Mouse (Mus musculus) MEL (cell line): ENCODE measurements around the gene Vwa3b. TPM values are rescaled to one million over a fixed set of nuclear protein-coding genes. Genes with fewer than 3 reads are reported as not detected.

Experiments
- DNase-seq: peaks from one replicate; pipeline ENCODE4 v3.0.0; 2011; ENCODE audit warnings: low read depth, low spot score
- H3K27ac ChIP-seq: 2 replicates; pipeline ENCODE4 v1.5.1; 2012; ENCODE audit warnings: low read depth, mild to moderate bottlenecking, control low read depth, low read length, moderate library complexity; ENCODE audit not compliant: control insufficient read depth
- H3K27me3 ChIP-seq, 2 experiments: fragments of 150-350 bp in 1 of 2; sonication (generic) in 1 of 2; 2 replicates each; pipeline ENCODE4 v1.6.1; 2012; ENCODE audit warnings: low read length in 2 of 2, mild to moderate bottlenecking in 2 of 2, improper control_type of control experiment in 1 of 2, moderate library complexity in 1 of 2; ENCODE audit not compliant: insufficient read depth in 2 of 2, control insufficient read depth in 1 of 2
- H3K36me3 ChIP-seq, 2 experiments: 2 replicates each; pipeline ENCODE4 v1.6.1; 2012 to 2014; ENCODE audit warnings: low read length in 2 of 2, improper control_type of control experiment in 1 of 2, inconsistent platforms in 1 of 2, mild to moderate bottlenecking in 1 of 2; ENCODE audit not compliant: insufficient read depth in 2 of 2, control insufficient read depth in 1 of 2
- H3K4me1 ChIP-seq, 2 experiments: fragments of 150-350 bp in 1 of 2; sonication (generic) in 1 of 2; 2 replicates each; pipeline ENCODE4 v1.6.1; 2012; ENCODE audit warnings: low read length in 2 of 2, improper control_type of control experiment in 1 of 2, mild to moderate bottlenecking in 1 of 2; ENCODE audit not compliant: insufficient read depth in 2 of 2, control insufficient read depth in 1 of 2
- H3K4me3 ChIP-seq, 2 experiments: fragments of 150-350 bp in 1 of 2; sonication (generic) in 1 of 2; 2 replicates each; pipeline ENCODE4 v1.5.1; 2012; ENCODE audit warnings: low read depth in 2 of 2, low read length in 2 of 2, mild to moderate bottlenecking in 2 of 2, moderate library complexity in 2 of 2, control low read depth in 1 of 2, improper control_type of control experiment in 1 of 2; ENCODE audit not compliant: control insufficient read depth in 1 of 2, insufficient read depth in 1 of 2
- H3K79me2 ChIP-seq: 2 replicates; pipeline ENCODE4 v1.6.1; 2012; ENCODE audit warnings: mild to moderate bottlenecking, low read length, moderate library complexity; ENCODE audit not compliant: control insufficient read depth, poor library complexity, insufficient read depth
- H3K9ac ChIP-seq: 2 replicates; pipeline ENCODE4 v1.6.1; 2012; ENCODE audit warnings: low read depth, mild to moderate bottlenecking, control low read depth, low read length, moderate library complexity; ENCODE audit not compliant: control insufficient read depth, poor library complexity, severe bottlenecking
- H3K9me3 ChIP-seq: fragments of 150-350 bp; sonication (generic); replicated peaks from 2 replicates; pipeline ENCODE4 v1.6.1; 2012; ENCODE audit warnings: mild to moderate bottlenecking, low read length, improper control_type of control experiment, moderate library complexity; ENCODE audit not compliant: insufficient read depth
- CHD2 ChIP-seq: IDR thresholded peaks from 2 replicates; pipeline ENCODE4 v1.6.1; 2011; ENCODE audit warnings: low read length, improper control_type of control experiment
- GATA1 ChIP-seq: IDR thresholded peaks from 2 replicates; pipeline ENCODE4 v1.6.1; 2011; ENCODE audit warnings: low read depth, low read length, improper control_type of control experiment
- JUND ChIP-seq: IDR thresholded peaks from 2 replicates; pipeline ENCODE4 v1.6.1; 2011; ENCODE audit warnings: low read depth, mild to moderate bottlenecking, improper control_type of control experiment, low read length
- MAZ ChIP-seq: IDR thresholded peaks from 2 replicates; pipeline ENCODE4 v1.6.1; 2012; ENCODE audit warnings: low read depth, mild to moderate bottlenecking, inconsistent platforms, low read length, improper control_type of control experiment
- MEF2A ChIP-seq: IDR thresholded peaks from 2 replicates; pipeline ENCODE4 v1.6.1; 2014; ENCODE audit warnings: low read depth, mild to moderate bottlenecking, inconsistent platforms, low read length, improper control_type of control experiment; ENCODE audit not compliant: poor library complexity, insufficient replicate concordance, severe bottlenecking; ENCODE audit errors: extremely low read depth
- MYC ChIP-seq: IDR thresholded peaks from 2 replicates; pipeline ENCODE4 v1.6.1; 2011; ENCODE audit warnings: low read depth, mild to moderate bottlenecking, low read length, improper control_type of control experiment, moderate library complexity
- NELFE ChIP-seq: IDR thresholded peaks from 2 replicates; pipeline ENCODE4 v1.6.1; 2011; ENCODE audit warnings: low read depth, low read length, improper control_type of control experiment
- POLR2AphosphoS5 ChIP-seq: IDR thresholded peaks from 2 replicates; pipeline ENCODE4 v1.6.1; 2012; ENCODE audit warnings: low read depth, borderline replicate concordance, mild to moderate bottlenecking, inconsistent platforms, low read length, moderate library complexity, mixed read lengths
- RCOR1 ChIP-seq: IDR thresholded peaks from 2 replicates; pipeline ENCODE4 v1.6.1; 2012; ENCODE audit warnings: low read depth, mild to moderate bottlenecking, inconsistent platforms, low read length, improper control_type of control experiment
- TAL1 ChIP-seq: IDR thresholded peaks from 2 replicates; pipeline ENCODE4 v1.6.1; 2012; ENCODE audit warnings: mild to moderate bottlenecking, inconsistent platforms, low read length, moderate library complexity, mixed read lengths
- TBP ChIP-seq: IDR thresholded peaks from 2 replicates; pipeline ENCODE4 v1.8.0; 2011; ENCODE audit warnings: low read depth, low read length, improper control_type of control experiment
- ZC3H11A ChIP-seq: IDR thresholded peaks from 2 replicates; pipeline ENCODE4 v1.6.1; 2012; ENCODE audit warnings: low read depth, mild to moderate bottlenecking, inconsistent platforms, low read length, improper control_type of control experiment
- ZMIZ1 ChIP-seq: IDR thresholded peaks from 2 replicates; pipeline ENCODE4 v1.6.1; 2012; ENCODE audit warnings: low read depth, mild to moderate bottlenecking, inconsistent platforms, low read length, improper control_type of control experiment, moderate library complexity
- polyA plus RNA-seq, 2 experiments: library from polyadenylated mRNA; stranded (reverse) in 1 of 2; unstranded in 1 of 2; fragments of >175 nt in 1 of 2; fragments of >200 nt in 1 of 2; gene quantifications; 2 replicates each; pipeline versions ENCODE4 v1.2.1 to v1.2.4; 2012; ENCODE audit warnings: low replicate concordance in 2 of 2, low read depth in 1 of 2; ENCODE audit not compliant: insufficient read length in 2 of 2, insufficient read depth in 1 of 2, missing spikeins in 1 of 2
- total RNA-seq: library from RNA; depleted of rRNA; stranded (reverse); fragments of 300-350 nt; gene quantifications from 2 replicates; pipeline ENCODE4 v1.2.3, GENCODE M21; 2012; rRNA removed

The Vwa3b gene
- total RNA-seq (not detected in 2 replicates), polyA plus RNA-seq (not detected)

- Histone ChIP-seq H3K27me3 (peaks cover 3 to 5% of the 10 kb centered on the region in 2 experiments; a peak in 2 of 4 replicates), H3K9me3 (no peaks in the 10 kb centered on the region), H3K9ac (no peak within 1 kb of the TSS), H3K4me1 (peaks cover 8 to 18% of the 10 kb centered on the region in 2 experiments), H3K36me3 (peaks cover 0 to 18% of the 10 kb centered on the region in 2 experiments; a peak in 2 of 4 replicates), H3K27ac (no peak within 1 kb of the TSS), H3K4me3 (no peak within 1 kb of the TSS), H3K79me2 (no peaks in the 10 kb centered on the region)
- TF ChIP-seq NELFE (no peak), MAZ (no peak), MYC (no peak), TAL1 (no peak), ZMIZ1 (no peak), CHD2 (no peak), RCOR1 (no peak)
- DNase-seq, result no peak
Measured at GRCm38 (mm10) chr1:37025962-37026686, at the start of gene Vwa3b. Vwa3b (plus strand) TSS chr1:37026596.

GRCm38 (mm10) chr1:36976770-36977169, 49.6 kb upstream of the Vwa3b start:
- TF ChIP-seq JUND (no peak), GATA1 (no peak), MEF2A (no peak), ZC3H11A (no peak), TBP (no peak), POLR2AphosphoS5 (no peak)
- Histone ChIP-seq H3K27ac (no peak overlapping the region), H3K9me3 (no peaks in the 10 kb centered on the region)

More at GRCm38 (mm10) chr1:36976770-36977169, 49.6 kb upstream of the Vwa3b start:
- Histone ChIP-seq H3K9ac (no peak overlapping the region), H3K4me3 (no peak overlapping the region), H3K27me3 (no peaks in the 10 kb centered on the region), H3K4me1 (peaks cover under 1 to 5% of the 10 kb centered on the region in 2 experiments), H3K79me2 (no peaks in the 10 kb centered on the region), H3K36me3 (peaks cover 0 to 4% of the 10 kb centered on the region in 2 experiments; a peak in 2 of 4 replicates)
- no peak for DNase-seq
